Mouse (Mus musculus) lung, adult 2 months (tissue): ENCODE results near the gene 7420426K07Rik.

Source experiments
- CTCF ChIP-seq: fragments of 200-500 bp; IDR thresholded peaks from 2 replicates; pipeline ENCODE4 v1.5.1; 2011; ENCODE audit warnings: mild to moderate bottlenecking, low read length, control low read depth; ENCODE audit not compliant: insufficient read depth
- POLR2A ChIP-seq: fragments of 200-500 bp; IDR thresholded peaks from 2 replicates; pipeline ENCODE4 v1.6.1; 2011; ENCODE audit warnings: low read depth, mild to moderate bottlenecking, control low read depth, low read length, borderline replicate concordance; ENCODE audit errors: extremely low read depth

DNA sequence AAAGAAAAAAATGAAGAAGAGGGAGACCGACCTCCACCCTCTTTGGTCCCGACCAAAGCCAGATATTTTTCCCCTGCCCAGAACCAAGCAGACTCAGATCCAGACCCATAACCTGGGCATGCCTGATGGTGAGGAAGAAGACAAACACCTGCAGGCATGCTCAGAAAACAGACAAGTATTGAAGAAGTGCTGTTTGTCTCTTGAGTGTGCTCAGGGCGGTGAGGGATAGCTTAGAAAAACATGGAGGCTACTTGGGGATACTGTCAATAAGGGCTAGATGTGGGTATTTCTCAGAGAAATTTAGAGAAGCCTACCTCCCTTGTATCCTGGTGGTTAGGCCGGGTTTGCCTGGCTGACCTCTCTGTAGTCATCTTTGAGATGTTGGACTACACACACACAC lies 50.4 kb downstream of the 7420426K07Rik start:
- TF ChIP-seq CTCF = no peak
- TF ChIP-seq POLR2A = no peak
